Mouse (Mus musculus): Measurements from ENCODE around the gene Dctd. TPM values are rescaled to one million over a fixed set of nuclear protein-coding genes. Genes with fewer than 3 reads are reported as not detected.

The Dctd gene
- polyA plus RNA-seq, 1 experiment = 0.44 TPM

- no peak overlapping the region for H3K4me3 ChIP-seq (ENCODE audit: insufficient read depth, low read length)
- no peak for TF ChIP-seq POLR2A (IDR thresholded peaks at IDR 0.05; ENCODE audit: borderline replicate concordance, low read depth, low read length)
- no peak for TF ChIP-seq CTCF (IDR thresholded peaks at IDR 0.05; ENCODE audit: low read depth, low read length)
- H3K27ac ChIP-seq (ENCODE audit: insufficient read depth, low read depth, low read length) = no peak overlapping the region
- no peaks in the 10 kb centered on the region for H3K4me1 ChIP-seq (ENCODE audit: control insufficient read depth, insufficient read depth, low read length)
These were observed 82.1 kb downstream of the Dctd start for GRCm38 (mm10) chr8:48181000-48181399.

- TF ChIP-seq CTCF (IDR thresholded peaks at IDR 0.05; ENCODE audit: low read depth, low read length) = no peak
- Histone ChIP-seq H3K27ac (ENCODE audit: insufficient read depth, low read depth, low read length) (no peak overlapping the region), H3K4me1 (ENCODE audit: control insufficient read depth, insufficient read depth, low read length) (no peaks in the 10 kb centered on the region), H3K4me3 (ENCODE audit: insufficient read depth, low read length) (no peak overlapping the region)
These were observed 84.9 kb downstream of the Dctd start for GRCm38 (mm10) chr8:48183758-48184157.

GRCm38 (mm10) chr8:48188586-48188985, 89.7 kb downstream of the Dctd start:
- Histone ChIP-seq H3K4me3 (ENCODE audit: insufficient read depth, low read length) (no peak overlapping the region), H3K27ac (ENCODE audit: insufficient read depth, low read depth, low read length) (no peak overlapping the region), H3K4me1 (ENCODE audit: control insufficient read depth, insufficient read depth, low read length) (no peaks in the 10 kb centered on the region)
- TF ChIP-seq CTCF (IDR thresholded peaks at IDR 0.05; ENCODE audit: low read depth, low read length) (no peak), POLR2A (IDR thresholded peaks at IDR 0.05; ENCODE audit: borderline replicate concordance, low read depth, low read length) (no peak)

- TF ChIP-seq CTCF (IDR thresholded peaks at IDR 0.05; ENCODE audit: low read depth, low read length) (no peak), POLR2A (IDR thresholded peaks at IDR 0.05; ENCODE audit: borderline replicate concordance, low read depth, low read length) (no peak)
- Histone ChIP-seq H3K4me1 (ENCODE audit: control insufficient read depth, insufficient read depth, low read length) (no peaks in the 10 kb centered on the region), H3K4me3 (ENCODE audit: insufficient read depth, low read length) (no peak overlapping the region), H3K27ac (ENCODE audit: insufficient read depth, low read depth, low read length) (no peak overlapping the region)
These were observed 97.1 kb downstream of the Dctd start for GRCm38 (mm10) chr8:48195971-48196370.

GRCm38 (mm10) chr8:48199171-48199570, 100.3 kb downstream of the Dctd start:
- TF ChIP-seq CTCF (IDR thresholded peaks at IDR 0.05; ENCODE audit: low read depth, low read length) (no peak), POLR2A (IDR thresholded peaks at IDR 0.05; ENCODE audit: borderline replicate concordance, low read depth, low read length) (no peak)
- H3K27ac ChIP-seq (ENCODE audit: insufficient read depth, low read depth, low read length) = no peak overlapping the region
- no peaks in the 10 kb centered on the region for H3K4me1 ChIP-seq (ENCODE audit: control insufficient read depth, insufficient read depth, low read length)
- no peak overlapping the region for H3K4me3 ChIP-seq (ENCODE audit: insufficient read depth, low read length)

GRCm38 (mm10) chr8:48202632-48203031, 103.7 kb downstream of the Dctd start:
- TF ChIP-seq CTCF (IDR thresholded peaks at IDR 0.05; ENCODE audit: low read depth, low read length) (no peak), POLR2A (IDR thresholded peaks at IDR 0.05; ENCODE audit: borderline replicate concordance, low read depth, low read length) (no peak)
- Histone ChIP-seq H3K4me1 (ENCODE audit: control insufficient read depth, insufficient read depth, low read length) (no peaks in the 10 kb centered on the region), H3K4me3 (ENCODE audit: insufficient read depth, low read length) (no peak overlapping the region), H3K27ac (ENCODE audit: insufficient read depth, low read depth, low read length) (no peak overlapping the region)

Other genes starting within 250 kb of the Dctd start
- 7.5 and 8.7 TPM in 2 replicates for gene Wwc2, start 108.2 kb upstream of the Dctd start, polyA plus RNA-seq (2012; ENCODE audit: insufficient read depth, insufficient read length, missing spikeins)

Measured in bone marrow macrophage, adult 2 months (primary cell).